Mouse (Mus musculus) intestine, embryonic 16.5 days (tissue): Measurements from ENCODE around the gene Rbms2. TPM values are rescaled to one million over a fixed set of nuclear protein-coding genes. Genes with fewer than 3 reads are reported as not detected.
"Not testable (repeated sequence)": the region's sequence is repeated elsewhere in the genome, so short reads cannot be mapped to it uniquely, and the experiment has no call there.

ENCODE experiments used
- ATAC-seq: fragments of 200-750 bp; cut with Nextera tagmentation; 2 replicates; pipeline ENCODE4 v1.8.0; 2017; ENCODE audit warnings: moderate TSS enrichment, moderate library complexity
- H3K27ac ChIP-seq: fragments of 300-500 bp; sonication (generic); 2 replicates; pipeline ENCODE4 v1.5.1; 2014; ENCODE audit warnings: mild to moderate bottlenecking, low read length
- H3K27me3 ChIP-seq: fragments of 300-500 bp; sonication (generic); replicated peaks from 2 replicates; pipeline ENCODE4 v1.6.1; 2014; ENCODE audit warnings: low read length, control low read depth, mixed read lengths; ENCODE audit not compliant: control insufficient read depth, insufficient read depth
- H3K36me3 ChIP-seq: fragments of 300-500 bp; sonication (generic); 2 replicates; pipeline ENCODE4 v1.6.1; 2014; ENCODE audit warnings: low read length, control low read depth; ENCODE audit not compliant: control insufficient read depth, insufficient read depth
- H3K4me1 ChIP-seq: fragments of 300-500 bp; sonication (generic); 2 replicates; pipeline ENCODE4 v1.6.1; 2014; ENCODE audit warnings: low read length, control low read depth, mixed read lengths; ENCODE audit not compliant: control insufficient read depth, insufficient read depth
- H3K4me2 ChIP-seq: fragments of 300-500 bp; sonication (generic); 2 replicates; pipeline ENCODE4 v1.6.1; 2014; ENCODE audit warnings: low read depth, low read length, control low read depth
- H3K4me3 ChIP-seq: fragments of 300-500 bp; sonication (generic); 2 replicates; pipeline ENCODE4 v1.5.1; 2014; ENCODE audit warnings: mild to moderate bottlenecking, low read length
- H3K9ac ChIP-seq: fragments of 300-500 bp; sonication (generic); 2 replicates; pipeline ENCODE4 v1.6.1; 2014; ENCODE audit warnings: low read depth, low read length
- H3K9me3 ChIP-seq: fragments of 300-500 bp; sonication (generic); 2 replicates; pipeline ENCODE4 v1.6.1; 2016; ENCODE audit warnings: low read length, control low read depth; ENCODE audit not compliant: control insufficient read depth
- WGBS: fragments of 180-500 bp; shearing (Covaris S2); extraction: QIAGEN DNeasy Blood & Tissue Kit; methylation state at CpG from one replicate; pipeline ENCODE4 v1.1.7; 2014; 5-methylcytosine and 5-hydroxymethylcytosine counted together
- polyA plus RNA-seq: library from polyadenylated mRNA; unstranded; fragments of >200 nt; fragmentation: Nextera tagmentation; extraction: Ambion mirVana; gene quantifications from 2 replicates; pipeline ENCODE4 v1.2.1, GENCODE M21; 2015

Rbms2 gene
- polyA plus RNA-seq = 24.9 and 25.2 TPM in 2 replicates

DNA sequence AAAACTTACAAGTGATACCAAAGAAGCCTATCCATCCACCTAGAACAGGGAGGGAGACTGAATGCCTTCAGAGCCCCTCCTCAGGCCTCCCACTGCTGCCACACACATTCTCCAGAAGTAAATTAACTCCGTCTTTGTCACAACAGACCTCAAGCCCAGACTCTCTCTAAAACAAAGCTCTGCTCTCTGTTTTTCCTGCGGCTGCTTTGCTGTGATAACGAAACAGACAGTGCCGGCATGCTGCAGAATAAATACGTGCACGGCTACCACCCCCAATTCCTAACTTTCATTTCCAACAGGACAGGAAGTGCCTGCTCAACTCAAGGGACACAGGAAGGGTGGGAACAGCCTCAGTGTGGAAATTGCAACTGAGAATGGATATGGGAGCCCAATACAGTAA, at the start of gene Rbms2:
Gene Rbms2, minus strand, starts transcription at position 309 of the 400 bp plus-strand sequence.
- no peaks in the 10 kb centered on the region for H3K27me3 ChIP-seq
- H3K9me3 ChIP-seq = no peaks in the 10 kb centered on the region
- peak within 1 kb of the TSS; percentile 62 for H3K27ac ChIP-seq
- H3K36me3 ChIP-seq = no peaks in the 10 kb centered on the region
- H3K4me3 ChIP-seq = peak within 1 kb of the TSS; percentile 30
- H3K4me1 ChIP-seq = peaks cover 12% of the 10 kb centered on the region
- ATAC-seq = no peak
- H3K9ac ChIP-seq = peak within 1 kb of the TSS; percentile 49
- WGBS = 3% methylated on average over 6 of the region's 6 CpGs
- peak within 1 kb of the TSS; percentile 53 for H3K4me2 ChIP-seq

DNA sequence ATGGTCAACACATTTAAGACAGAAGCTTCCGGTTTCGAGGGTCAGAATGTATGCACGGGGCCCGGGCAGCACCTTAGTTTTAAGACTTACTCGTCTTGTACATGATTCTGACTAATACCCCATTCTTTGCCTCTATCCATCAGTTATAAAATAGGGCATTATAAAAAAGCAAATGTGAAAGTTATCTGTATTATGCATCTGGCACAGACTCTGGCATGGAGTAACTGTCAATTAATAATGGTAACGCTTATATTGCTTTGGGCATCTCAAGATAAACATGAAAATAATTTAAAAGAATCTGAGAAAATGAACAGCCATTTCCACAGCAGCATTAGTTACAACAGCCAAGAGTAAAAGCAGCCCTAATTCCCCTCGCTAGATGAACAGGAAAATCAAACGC, 47.9 kb upstream of the Rbms2 start:
- ATAC-seq = no peak
- WGBS = 89% methylated on average over 8 of the region's 8 CpGs

DNA sequence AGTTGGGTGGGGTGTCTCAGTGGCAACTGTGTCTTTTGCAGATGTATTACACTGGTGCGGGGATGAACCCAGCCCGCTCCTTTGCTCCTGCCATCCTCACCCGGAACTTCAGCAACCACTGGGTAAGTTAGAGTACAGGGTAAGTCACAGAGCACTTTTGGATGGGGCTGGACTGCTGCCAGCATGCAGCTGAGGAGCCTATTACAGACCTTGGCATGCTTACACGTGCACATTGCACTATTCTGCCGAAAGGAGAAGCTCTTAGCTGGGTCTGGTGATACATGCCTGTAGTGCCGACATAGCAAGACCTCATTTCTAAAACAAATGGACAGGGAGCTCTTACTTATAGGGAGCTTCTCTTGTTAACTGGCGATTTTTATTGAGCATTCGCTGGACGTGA, 47.5 kb upstream of the Rbms2 start:
- Histone ChIP-seq H3K4me1 (peaks cover 4% of the 10 kb centered on the region; the same call in 1 of the 2 replicates), H3K4me2 (no peak overlapping the region), H3K9ac (no peak overlapping the region), H3K4me3 (no peak overlapping the region), H3K36me3 (no peaks in the 10 kb centered on the region), H3K27me3 (no peaks in the 10 kb centered on the region), H3K27ac (no peak overlapping the region), H3K9me3 (no peaks in the 10 kb centered on the region)
- ATAC-seq = no peak
- 78% methylated on average over 9 of the region's 9 CpGs for WGBS

More for the DNA sequence above, 47.9 kb upstream of the Rbms2 start:
- Histone ChIP-seq H3K4me2 (no peak overlapping the region), H3K4me3 (no peak overlapping the region), H3K27ac (no peak overlapping the region), H3K9ac (no peak overlapping the region), H3K36me3 (no peaks in the 10 kb centered on the region), H3K27me3 (no peaks in the 10 kb centered on the region), H3K9me3 (no peaks in the 10 kb centered on the region), H3K4me1 (peaks cover 4% of the 10 kb centered on the region)

DNA sequence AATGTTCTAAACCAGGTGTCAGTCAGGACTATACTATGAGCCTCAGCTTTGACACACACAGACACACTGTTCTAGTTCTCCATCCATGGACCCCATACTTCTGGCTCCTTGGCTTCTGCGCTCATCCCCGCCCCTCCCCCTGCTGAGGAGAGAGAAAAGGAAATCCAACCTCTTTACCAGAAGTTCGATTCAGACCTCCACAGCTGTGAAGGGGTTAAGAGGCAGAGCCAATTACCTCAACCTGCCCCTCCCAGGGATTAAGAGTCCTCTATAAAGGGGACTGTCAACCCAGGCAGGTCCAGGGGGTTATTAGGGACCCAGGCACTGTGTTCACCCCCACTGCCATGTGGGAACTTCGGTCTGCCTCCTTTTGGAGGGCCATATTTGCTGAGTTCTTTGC, 45.4 kb upstream of the Rbms2 start, which contains the start of gene Mip:
Gene Mip, plus strand, starts transcription at position 301 of the 400 bp plus-strand sequence.
- WGBS = 50% methylated on average over 4 of the region's 4 CpGs
- Histone ChIP-seq H3K36me3 (no peaks in the 10 kb centered on the region), H3K9ac (no peak within 1 kb of the TSS), H3K9me3 (no peaks in the 10 kb centered on the region), H3K27ac (no peak within 1 kb of the TSS), H3K4me3 (no peak within 1 kb of the TSS), H3K4me2 (no peak within 1 kb of the TSS), H3K27me3 (no peaks in the 10 kb centered on the region), H3K4me1 (no peaks in the 10 kb centered on the region)
- no peak for ATAC-seq

DNA sequence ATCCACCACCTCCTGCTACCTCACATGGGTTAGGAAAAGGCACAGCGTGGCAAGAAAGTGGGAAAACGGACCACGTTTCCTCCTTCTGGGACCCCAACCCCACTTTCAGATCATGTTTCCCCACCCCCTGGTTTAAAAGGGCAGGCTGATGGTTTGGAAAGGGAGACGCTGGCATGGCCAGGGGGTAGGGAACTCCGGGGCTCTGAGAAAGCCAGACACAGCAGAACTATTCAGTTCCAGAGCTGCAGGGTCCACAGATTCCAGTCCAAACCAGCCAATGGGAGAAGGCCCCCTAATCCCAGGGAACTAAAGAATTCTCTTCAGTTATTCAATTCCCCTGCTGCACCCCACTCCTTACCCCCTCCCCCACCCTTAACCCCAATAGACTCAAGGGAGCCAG, 45.0 kb upstream of the Rbms2 start:
- Histone ChIP-seq H3K27me3 (no peaks in the 10 kb centered on the region), H3K4me3 (no peak overlapping the region), H3K36me3 (no peaks in the 10 kb centered on the region), H3K9me3 (no peaks in the 10 kb centered on the region), H3K9ac (no peak overlapping the region), H3K4me1 (no peaks in the 10 kb centered on the region), H3K27ac (no peak overlapping the region), H3K4me2 (no peak overlapping the region)
- ATAC-seq = no peak
- WGBS = 58% methylated on average over 5 of the region's 5 CpGs

DNA sequence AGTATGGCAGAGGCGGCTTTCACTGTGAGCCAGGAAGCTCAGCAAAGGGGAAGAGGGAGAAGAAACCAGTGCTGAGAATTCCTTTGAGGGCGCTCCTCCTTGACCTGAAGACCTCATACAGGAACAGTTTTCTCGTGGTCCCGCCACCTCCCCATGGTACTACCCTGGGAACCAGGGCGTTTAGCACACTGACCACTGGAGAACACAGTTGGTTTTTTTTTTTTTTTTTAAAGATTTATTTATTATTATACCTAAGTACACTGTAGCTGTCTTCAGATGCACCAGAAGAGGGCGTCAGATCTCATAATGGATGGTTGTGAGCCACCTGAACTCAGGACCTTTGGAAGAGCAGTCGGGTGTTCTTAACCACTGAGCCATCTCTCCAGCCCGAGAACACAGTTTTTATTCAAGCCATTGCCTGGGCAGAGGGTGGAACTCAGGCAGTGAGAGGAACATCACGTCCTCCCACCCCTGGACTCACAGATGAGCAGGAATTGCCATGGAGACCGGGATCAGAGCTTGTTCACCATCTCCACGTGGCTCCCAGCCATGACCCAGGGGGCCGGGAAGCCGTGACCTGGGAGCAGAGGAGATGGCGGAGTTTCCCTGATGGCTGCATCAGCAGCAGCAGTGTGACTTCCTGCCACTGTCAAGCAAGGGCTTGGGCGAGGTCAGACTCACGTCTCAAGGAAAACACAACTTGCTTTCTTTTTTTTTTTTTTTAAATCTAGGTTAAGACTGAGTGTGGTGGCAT, 41.6 kb upstream of the Rbms2 start:
- Histone ChIP-seq H3K36me3 (no peaks in the 10 kb centered on the region), H3K4me1 (no peaks in the 10 kb centered on the region), H3K9me3 (no peaks in the 10 kb centered on the region), H3K27me3 (no peaks in the 10 kb centered on the region), H3K27ac (no peak overlapping the region), H3K4me3 (no peak overlapping the region), H3K4me2 (no peak overlapping the region), H3K9ac (no peak overlapping the region)
- ATAC-seq = no peak
- 65% methylated on average over 16 of the region's 16 CpGs for WGBS

DNA sequence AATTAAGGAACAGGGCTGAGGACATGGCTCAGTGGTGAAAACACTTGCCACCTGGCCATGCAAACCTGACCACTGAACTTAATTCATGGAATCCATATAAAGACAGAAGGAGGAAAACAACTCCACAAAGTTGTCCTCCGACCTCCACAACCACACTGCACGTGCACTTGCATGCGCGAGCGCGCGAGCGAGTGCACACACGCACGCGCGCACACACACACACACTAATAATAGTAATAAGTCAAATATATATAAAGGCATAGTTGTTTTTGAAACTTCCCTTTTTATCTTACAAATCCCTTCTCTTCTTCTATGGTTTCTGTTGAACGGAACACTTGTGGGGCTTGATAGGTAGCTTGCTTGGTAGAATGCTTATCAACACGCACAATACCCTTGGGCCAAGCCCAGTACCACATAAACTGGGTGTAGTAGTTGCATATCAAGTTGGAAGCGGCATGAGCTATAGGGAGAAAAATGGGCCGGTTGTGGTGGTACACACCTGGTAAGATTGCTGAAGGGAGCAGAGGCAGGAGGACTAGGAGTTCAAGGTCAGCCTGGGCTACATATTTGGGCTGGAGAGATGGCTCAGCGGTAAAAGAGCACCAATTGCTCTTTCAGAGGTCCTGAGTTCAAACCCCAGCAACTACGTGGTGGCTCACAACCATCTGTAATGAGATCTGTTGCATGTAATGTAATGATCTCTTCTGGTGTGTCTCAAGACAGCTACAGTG, 38.5 kb upstream of the Rbms2 start:
- Histone ChIP-seq H3K36me3 (no peaks in the 10 kb centered on the region), H3K9me3 (no peaks in the 10 kb centered on the region), H3K9ac (no peak overlapping the region), H3K27ac (no peak overlapping the region), H3K4me2 (no peak overlapping the region), H3K27me3 (no peaks in the 10 kb centered on the region), H3K4me1 (no peaks in the 10 kb centered on the region), H3K4me3 (no peak overlapping the region)
- ATAC-seq = no peak
- 91% methylated on average over 18 of the region's 18 CpGs for WGBS

DNA sequence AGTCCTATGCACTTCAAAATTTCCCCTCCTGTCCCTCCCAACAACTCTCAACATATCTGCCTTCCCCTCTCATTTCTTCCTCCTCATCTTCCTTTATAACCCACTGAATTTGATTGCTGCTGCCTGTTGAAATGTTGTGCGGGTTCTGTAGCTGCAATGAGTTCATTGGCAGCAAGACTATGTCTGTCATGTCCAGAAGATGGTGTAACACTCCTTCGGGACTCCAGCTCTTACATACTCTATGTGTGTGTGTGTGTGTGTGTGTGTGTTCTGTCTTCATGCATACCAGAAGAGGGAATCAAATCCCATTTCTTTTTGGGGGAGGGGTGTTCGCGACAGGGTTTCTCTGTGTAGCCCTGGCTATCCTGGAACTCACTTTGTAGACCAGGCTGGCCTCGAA, 34.9 kb upstream of the Rbms2 start:
- Histone ChIP-seq H3K36me3 (no peaks in the 10 kb centered on the region), H3K4me1 (peaks cover 11% of the 10 kb centered on the region; the same call in 1 of the 2 replicates), H3K4me2 (no peak overlapping the region), H3K27ac (no peak overlapping the region), H3K9me3 (no peaks in the 10 kb centered on the region), H3K27me3 (no peaks in the 10 kb centered on the region), H3K9ac (no peak overlapping the region), H3K4me3 (no peak overlapping the region)
- 80% methylated on average over 5 of the region's 5 CpGs for WGBS
- ATAC-seq = no peak

DNA sequence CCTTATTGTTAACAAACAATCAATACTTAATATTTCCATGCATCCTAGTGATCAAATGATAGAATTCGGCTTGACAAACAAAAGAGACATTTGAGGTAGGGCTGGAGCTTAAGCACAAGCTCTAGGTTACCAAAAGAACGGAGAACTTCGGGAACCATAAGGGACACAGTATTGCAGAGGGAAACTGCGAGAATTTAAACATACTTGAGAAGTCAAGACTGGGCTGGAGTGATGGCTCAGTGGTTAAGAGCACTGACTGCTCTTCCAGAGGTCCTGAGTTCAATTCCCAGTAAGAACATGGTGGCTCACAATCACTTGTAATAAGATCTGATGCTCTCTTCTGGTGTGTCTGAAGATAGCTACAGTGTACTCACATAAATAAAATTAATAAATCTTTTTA, 34.0 kb upstream of the Rbms2 start:
- not testable (repeated sequence) for H3K36me3 ChIP-seq, H3K4me2 ChIP-seq, H3K27ac ChIP-seq, H3K9me3 ChIP-seq, ATAC-seq, H3K9ac ChIP-seq, H3K27me3 ChIP-seq, H3K4me3 ChIP-seq
- WGBS = 91% methylated on average over 4 of the region's 4 CpGs
- peaks cover 11% of the 10 kb centered on the region; the same call in 1 of the 2 replicates for H3K4me1 ChIP-seq
